Mouse (Mus musculus): ENCODE measurements around the gene Dnah11. TPM values are rescaled to one million over a fixed set of nuclear protein-coding genes. Genes with fewer than 3 reads are reported as not detected.

Dnah11 gene
- total and polyA plus RNA-seq, 2 experiments from 2014 or later: 0.17 to 1.9 TPM

DNA sequence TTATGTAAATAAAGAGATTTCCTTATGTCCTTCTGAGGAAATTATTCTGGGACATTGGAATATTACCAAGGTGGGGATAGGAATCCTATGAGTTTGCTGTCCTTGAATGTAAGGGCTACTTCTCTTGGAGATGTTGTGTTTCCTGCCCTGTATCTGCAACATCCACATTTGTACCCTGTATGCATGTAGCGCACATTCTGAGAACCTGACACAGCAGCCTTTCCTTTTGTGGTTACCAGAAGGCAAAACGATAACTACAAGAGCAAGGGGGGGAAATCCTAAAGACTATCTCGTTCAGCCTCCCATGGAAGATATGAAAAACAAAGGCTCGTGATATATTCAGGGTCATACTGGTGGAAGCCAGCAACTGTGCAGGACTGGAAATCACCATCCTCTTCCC is 70.7 kb downstream of the Dnah11 start:
- WGBS: 92% methylated on average over 4 of the region's 4 CpGs
- no peak for TF ChIP-seq CTCF (IDR thresholded peaks at IDR 0.05; ENCODE audit: low read depth)

DNA sequence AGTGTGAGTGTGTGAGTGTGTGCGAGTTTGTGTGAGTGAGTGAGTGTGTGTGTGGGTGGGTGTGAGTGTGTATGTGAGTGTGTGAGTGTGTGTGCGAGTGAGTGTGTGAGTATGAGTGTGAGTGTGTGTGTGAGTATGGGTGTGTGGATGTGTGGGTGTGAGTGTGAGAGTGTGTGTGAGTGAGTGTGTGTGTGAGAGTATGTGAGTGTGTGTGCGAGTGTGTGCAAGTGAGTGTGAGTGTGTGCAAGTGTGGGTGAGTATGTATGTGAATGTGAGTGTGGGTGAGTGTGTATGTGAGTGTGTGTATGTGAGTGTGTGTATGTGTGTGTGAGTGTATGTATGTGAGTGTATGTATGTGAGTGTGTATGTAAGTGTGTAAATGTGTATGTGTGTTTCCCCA is 79.2 kb downstream of the Dnah11 start:
- Histone ChIP-seq H3K36me3 (ENCODE audit: insufficient read depth) (no peaks in the 10 kb centered on the region), H3K27ac (ENCODE audit: low read depth, low read length) (no peak overlapping the region), H3K4me3 (ENCODE audit: low read depth, low read length) (no peak overlapping the region), H3K9ac (no peak overlapping the region), H3K4me2 (ENCODE audit: low read depth) (no peak overlapping the region), H3K27me3 (ENCODE audit: insufficient read depth, low read length) (no peaks in the 10 kb centered on the region), H3K4me1 (ENCODE audit: insufficient read depth) (no peaks in the 10 kb centered on the region), H3K9me3 (ENCODE audit: low read length) (no peaks in the 10 kb centered on the region)
- DNase-seq (no peak), ATAC-seq (no peak)
- TF ChIP-seq CTCF (IDR thresholded peaks at IDR 0.05; ENCODE audit: low read depth): no peak
- 96% methylated on average over 3 of the region's 3 CpGs for WGBS

More for the DNA sequence above, 70.7 kb downstream of the Dnah11 start:
- H3K27ac ChIP-seq (ENCODE audit: low read depth, low read length): no peak overlapping the region
- H3K4me1 ChIP-seq (ENCODE audit: insufficient read depth): no peaks in the 10 kb centered on the region
- no peak for ATAC-seq
- no peaks in the 10 kb centered on the region for H3K9me3 ChIP-seq (ENCODE audit: low read length)
- no peak overlapping the region for H3K4me3 ChIP-seq (ENCODE audit: low read depth, low read length)
- no peak for DNase-seq
- no peaks in the 10 kb centered on the region for H3K36me3 ChIP-seq (ENCODE audit: insufficient read depth)
- no peak overlapping the region for H3K4me2 ChIP-seq (ENCODE audit: low read depth)
- H3K9ac ChIP-seq: no peak overlapping the region
- H3K27me3 ChIP-seq (ENCODE audit: insufficient read depth, low read length): no peaks in the 10 kb centered on the region

DNA sequence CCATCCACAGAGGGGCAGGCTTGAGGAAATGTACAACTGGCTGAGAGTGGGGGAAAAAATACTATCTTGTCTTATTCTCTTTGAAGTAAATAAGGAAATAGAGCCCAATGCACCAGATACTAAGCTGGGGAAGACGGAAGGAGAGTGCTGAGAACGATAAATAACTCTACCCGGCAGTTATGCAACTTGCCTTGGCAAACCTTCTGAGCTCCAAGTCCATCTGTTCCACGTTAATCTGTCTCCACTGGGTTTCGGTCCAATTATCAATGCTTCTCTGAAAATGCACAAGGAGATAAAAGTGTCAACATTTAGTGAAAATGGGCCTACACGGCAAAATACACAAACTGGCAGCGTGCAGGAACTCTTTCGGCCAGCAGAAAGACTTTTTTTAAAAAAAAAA is 86.2 kb downstream of the Dnah11 start:
- no peak overlapping the region for H3K4me3 ChIP-seq (ENCODE audit: low read depth, low read length)

DNA sequence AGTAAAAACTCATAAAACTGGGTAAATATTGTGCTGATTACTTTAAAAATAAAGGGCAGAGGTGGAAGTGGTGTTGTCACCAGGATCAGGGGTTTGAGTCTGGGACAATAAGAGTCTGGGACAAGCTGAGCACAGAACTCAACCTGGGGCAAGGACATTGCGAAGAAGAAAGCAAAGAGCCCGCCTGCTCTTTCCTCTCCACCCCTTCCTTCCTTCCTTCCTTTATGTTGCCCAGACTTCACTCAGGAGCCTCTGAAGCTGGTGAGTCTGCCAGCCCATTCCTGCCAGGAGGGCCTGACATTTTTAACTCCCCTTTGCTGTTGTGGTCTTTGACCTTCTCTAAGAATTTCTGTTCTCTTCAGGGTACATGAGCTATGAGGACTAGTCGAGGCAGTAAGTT is 86.9 kb downstream of the Dnah11 start:
- Histone ChIP-seq H3K9me3 (ENCODE audit: low read length) (no peaks in the 10 kb centered on the region), H3K36me3 (ENCODE audit: insufficient read depth) (no peaks in the 10 kb centered on the region), H3K4me1 (ENCODE audit: insufficient read depth) (no peaks in the 10 kb centered on the region), H3K4me2 (ENCODE audit: low read depth) (no peak overlapping the region), H3K27ac (ENCODE audit: low read depth, low read length) (no peak overlapping the region), H3K9ac (no peak overlapping the region), H3K27me3 (ENCODE audit: insufficient read depth, low read length) (no peaks in the 10 kb centered on the region), H3K4me3 (ENCODE audit: low read depth, low read length) (no peak overlapping the region)
- ATAC-seq (no peak), DNase-seq (no peak)
- TF ChIP-seq CTCF (IDR thresholded peaks at IDR 0.05; ENCODE audit: low read depth): no peak
- WGBS: 92% methylated on average over 3 of the region's 3 CpGs

More for the DNA sequence above, 86.2 kb downstream of the Dnah11 start:
- ATAC-seq (no peak), DNase-seq (peak; percentile 46)
- H3K27ac ChIP-seq (ENCODE audit: low read depth, low read length): no peak overlapping the region
- H3K9me3 ChIP-seq (ENCODE audit: low read length): no peaks in the 10 kb centered on the region
- 57% methylated on average over 8 of the region's 8 CpGs for WGBS
- no peak for TF ChIP-seq CTCF (IDR thresholded peaks at IDR 0.05; ENCODE audit: low read depth)
- H3K36me3 ChIP-seq (ENCODE audit: insufficient read depth): no peaks in the 10 kb centered on the region
- H3K27me3 ChIP-seq (ENCODE audit: insufficient read depth, low read length): no peaks in the 10 kb centered on the region
- no peak overlapping the region for H3K9ac ChIP-seq
- no peaks in the 10 kb centered on the region for H3K4me1 ChIP-seq (ENCODE audit: insufficient read depth)
- no peak overlapping the region for H3K4me2 ChIP-seq (ENCODE audit: low read depth)

DNA sequence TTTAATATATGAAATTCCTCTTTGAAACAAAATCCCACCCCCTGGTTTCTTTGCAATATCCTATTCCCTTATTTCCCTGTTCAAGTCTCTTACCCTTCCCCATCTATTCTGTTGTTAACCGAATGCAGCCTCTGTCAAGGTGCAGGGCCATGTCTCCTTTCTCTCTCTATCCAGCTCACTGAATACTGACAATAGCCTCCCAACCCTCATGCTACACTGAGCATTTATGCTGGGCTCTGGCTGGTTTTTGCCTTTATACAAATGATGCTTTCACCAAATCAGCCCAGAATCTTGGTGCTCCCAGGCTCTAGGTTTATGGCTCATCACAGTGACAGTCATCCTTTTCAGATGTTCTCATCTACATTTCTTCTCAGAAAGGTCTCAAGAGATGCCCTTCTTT is 91.1 kb downstream of the Dnah11 start:
- no peaks in the 10 kb centered on the region for H3K4me1 ChIP-seq (ENCODE audit: insufficient read depth)

DNA sequence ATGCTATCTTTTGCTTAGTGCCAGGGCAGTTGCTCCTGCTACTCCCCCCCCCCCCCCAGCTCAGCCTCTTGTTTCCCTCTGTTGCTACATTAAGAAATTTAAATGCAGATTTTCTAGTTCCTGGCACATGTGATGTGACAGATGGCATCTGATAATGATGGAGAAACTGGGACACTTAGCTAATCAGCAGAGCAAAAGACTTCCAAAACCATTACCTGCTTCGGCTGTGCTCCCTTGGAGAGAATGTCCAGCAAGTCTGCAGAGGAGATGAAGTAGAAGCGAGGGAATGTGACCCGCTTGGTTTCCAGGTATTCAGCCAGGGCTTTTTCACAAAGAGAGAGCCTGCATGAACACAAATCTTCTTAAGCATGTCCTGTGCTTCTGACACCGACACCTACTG is 94.3 kb downstream of the Dnah11 start:
- Histone ChIP-seq H3K4me1 (ENCODE audit: insufficient read depth) (no peaks in the 10 kb centered on the region), H3K36me3 (ENCODE audit: insufficient read depth) (no peaks in the 10 kb centered on the region), H3K9me3 (ENCODE audit: low read length) (no peaks in the 10 kb centered on the region), H3K9ac (no peak overlapping the region), H3K27me3 (ENCODE audit: insufficient read depth, low read length) (no peaks in the 10 kb centered on the region), H3K27ac (ENCODE audit: low read depth, low read length) (no peak overlapping the region), H3K4me3 (ENCODE audit: low read depth, low read length) (no peak overlapping the region), H3K4me2 (ENCODE audit: low read depth) (no peak overlapping the region)
- 67% methylated on average over 4 of the region's 4 CpGs for WGBS
- TF ChIP-seq CTCF (IDR thresholded peaks at IDR 0.05; ENCODE audit: low read depth): no peak
- DNase-seq: peak; percentile 48
- no peak for ATAC-seq

More for the DNA sequence above, 91.1 kb downstream of the Dnah11 start:
- Histone ChIP-seq H3K27ac (ENCODE audit: low read depth, low read length) (no peak overlapping the region), H3K4me3 (ENCODE audit: low read depth, low read length) (no peak overlapping the region), H3K4me2 (ENCODE audit: low read depth) (no peak overlapping the region), H3K9ac (no peak overlapping the region), H3K36me3 (ENCODE audit: insufficient read depth) (no peaks in the 10 kb centered on the region), H3K27me3 (ENCODE audit: insufficient read depth, low read length) (no peaks in the 10 kb centered on the region), H3K9me3 (ENCODE audit: low read length) (no peaks in the 10 kb centered on the region)
- TF ChIP-seq CTCF (IDR thresholded peaks at IDR 0.05; ENCODE audit: low read depth): no peak
- ATAC-seq (no peak), DNase-seq (no peak)
- WGBS: 20% methylated on average over 1 of the region's 1 CpGs

DNA sequence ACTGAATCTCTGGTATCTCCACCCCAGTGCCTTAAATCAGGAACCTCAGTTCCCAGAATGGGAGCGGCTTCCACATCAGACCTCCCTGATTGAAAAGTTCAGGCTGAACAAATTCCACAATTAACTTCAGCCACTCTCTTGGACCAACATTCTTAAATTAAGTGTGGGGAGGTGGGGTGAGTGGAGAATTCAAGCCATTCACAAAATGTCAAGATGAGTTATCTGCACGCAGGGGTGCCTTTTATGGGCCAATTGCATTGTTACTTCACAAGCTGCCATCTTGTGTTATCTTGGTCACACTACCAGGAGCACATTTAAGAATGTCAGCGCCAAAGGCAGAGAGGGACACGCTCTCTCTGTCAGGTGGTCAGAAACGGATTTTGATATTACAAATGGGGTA is 99.1 kb downstream of the Dnah11 start:
- H3K4me2 ChIP-seq (ENCODE audit: low read depth): no peak overlapping the region
- 84% methylated on average over 5 of the region's 5 CpGs for WGBS
- H3K27me3 ChIP-seq (ENCODE audit: insufficient read depth, low read length): no peaks in the 10 kb centered on the region
- H3K9ac ChIP-seq: no peak overlapping the region
- TF ChIP-seq CTCF (IDR thresholded peaks at IDR 0.05; ENCODE audit: low read depth): no peak
- no peak overlapping the region for H3K4me3 ChIP-seq (ENCODE audit: low read depth, low read length)
- no peaks in the 10 kb centered on the region for H3K4me1 ChIP-seq (ENCODE audit: insufficient read depth)
- DNase-seq (no peak), ATAC-seq (no peak)
- H3K9me3 ChIP-seq (ENCODE audit: low read length): no peaks in the 10 kb centered on the region
- no peaks in the 10 kb centered on the region for H3K36me3 ChIP-seq (ENCODE audit: insufficient read depth)
- no peak overlapping the region for H3K27ac ChIP-seq (ENCODE audit: low read depth, low read length)

DNA sequence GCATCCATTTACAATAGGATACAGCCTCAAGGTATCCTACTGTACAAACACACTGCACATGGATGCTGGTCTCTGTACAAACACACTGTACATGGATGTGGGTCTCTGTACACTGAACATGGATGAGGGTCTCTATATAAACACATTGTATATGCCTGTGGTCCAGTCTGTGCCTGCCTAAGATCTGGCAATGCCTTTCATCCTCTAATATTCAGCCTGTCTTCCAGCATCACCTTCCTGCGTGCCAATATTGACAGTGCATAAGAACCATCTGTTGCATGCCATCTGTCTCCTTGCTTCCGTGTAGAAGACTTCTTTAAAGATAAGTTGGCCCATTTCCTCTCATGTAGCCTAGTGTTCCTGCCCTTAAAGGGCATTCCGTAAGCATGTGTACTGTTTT is 100.6 kb downstream of the Dnah11 start:
- H3K9ac ChIP-seq: no peak overlapping the region
- no peak overlapping the region for H3K4me2 ChIP-seq (ENCODE audit: low read depth)
- WGBS: 50% methylated on average over 3 of the region's 3 CpGs
- no peaks in the 10 kb centered on the region for H3K9me3 ChIP-seq (ENCODE audit: low read length)
- DNase-seq: peak; percentile 66
- ATAC-seq: peak; percentile 61
- H3K27ac ChIP-seq (ENCODE audit: low read depth, low read length): no peak overlapping the region
- no peaks in the 10 kb centered on the region for H3K27me3 ChIP-seq (ENCODE audit: insufficient read depth, low read length)
- no peak overlapping the region for H3K4me3 ChIP-seq (ENCODE audit: low read depth, low read length)
- H3K36me3 ChIP-seq (ENCODE audit: insufficient read depth): no peaks in the 10 kb centered on the region
- TF ChIP-seq CTCF (IDR thresholded peaks at IDR 0.05; ENCODE audit: low read depth): no peak
- H3K4me1 ChIP-seq (ENCODE audit: insufficient read depth): no peaks in the 10 kb centered on the region
